Mouse (Mus musculus) monocyte, adult 2 months (primary cell): ENCODE measurements around the gene Pdzd3.
"Not testable (repeated sequence)": the region's sequence is repeated elsewhere in the genome, so short reads cannot be mapped to it uniquely, and the experiment has no call there.

Source experiments
- DNase-seq, 2 experiments: peaks; one replicate each; pipeline ENCODE4 v3.0.0; 2022; ENCODE audit warnings: low spot score in 2 of 2, low read depth in 1 of 2

The Pdzd3 gene

GRCm38 (mm10) chr9:44251314-44251713, at the start of gene Pdzd3:
Gene Pdzd3 (minus strand): TSS chr9:44251471.
- no peak for DNase-seq

GRCm38 (mm10) chr9:44300001-44300400, 48.7 kb upstream of the Pdzd3 start:
- not testable (repeated sequence) for DNase-seq

- DNase-seq = no peak
Observed at GRCm38 (mm10) chr9:44292490-44292889, 41.2 kb upstream of the Pdzd3 start.

- no peak for DNase-seq
Observed at GRCm38 (mm10) chr9:44288959-44289291, 37.7 kb upstream of the Pdzd3 start.

DNA sequence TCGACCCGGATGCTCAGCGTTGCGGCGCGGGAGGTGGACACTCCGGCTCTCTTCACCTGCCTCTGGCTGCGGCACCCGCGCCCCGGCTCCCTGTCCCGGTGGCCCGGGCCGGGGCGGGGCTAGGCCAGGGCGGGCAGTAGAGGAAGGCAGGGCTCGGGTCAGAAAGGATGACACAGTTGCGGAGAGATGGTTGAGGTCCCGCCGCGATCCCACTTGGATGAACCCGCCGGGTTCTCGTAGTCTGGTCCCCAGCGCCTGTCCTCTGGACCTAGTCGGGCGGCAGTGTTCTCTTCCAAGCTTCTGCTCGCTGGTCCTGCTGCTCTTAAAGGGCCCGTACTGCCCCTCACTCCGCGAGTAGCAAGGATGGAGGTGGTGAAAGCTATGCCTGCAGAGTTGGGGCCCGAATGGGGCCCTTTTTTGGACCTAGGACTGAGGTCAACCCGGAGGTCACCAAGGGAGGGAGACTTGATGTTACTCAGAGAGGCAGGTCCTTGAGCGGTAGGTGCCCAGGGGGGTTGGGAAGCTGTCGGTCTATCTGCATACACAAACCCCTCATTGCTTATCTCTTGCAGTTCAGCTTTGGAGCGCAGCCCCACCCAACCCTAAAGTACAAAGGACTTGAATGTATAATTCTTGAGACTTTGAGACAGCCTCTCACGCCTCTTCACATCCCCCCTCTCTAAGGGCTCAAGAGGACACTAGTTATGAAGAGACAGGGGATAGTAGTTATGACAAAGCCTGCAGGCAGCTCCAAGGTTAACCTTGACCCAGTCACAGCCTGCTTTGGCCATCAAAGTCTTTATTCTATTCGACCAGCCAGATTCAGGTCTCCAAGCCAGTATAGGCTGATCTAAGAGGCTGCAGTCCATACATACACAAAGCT, 37.0 kb upstream of the Pdzd3 start, which contains the start of gene Abcg4:
TSS of gene Abcg4 (minus strand) at position 540 of the 883 bp plus-strand sequence.
- DNase-seq = no peak

DNA sequence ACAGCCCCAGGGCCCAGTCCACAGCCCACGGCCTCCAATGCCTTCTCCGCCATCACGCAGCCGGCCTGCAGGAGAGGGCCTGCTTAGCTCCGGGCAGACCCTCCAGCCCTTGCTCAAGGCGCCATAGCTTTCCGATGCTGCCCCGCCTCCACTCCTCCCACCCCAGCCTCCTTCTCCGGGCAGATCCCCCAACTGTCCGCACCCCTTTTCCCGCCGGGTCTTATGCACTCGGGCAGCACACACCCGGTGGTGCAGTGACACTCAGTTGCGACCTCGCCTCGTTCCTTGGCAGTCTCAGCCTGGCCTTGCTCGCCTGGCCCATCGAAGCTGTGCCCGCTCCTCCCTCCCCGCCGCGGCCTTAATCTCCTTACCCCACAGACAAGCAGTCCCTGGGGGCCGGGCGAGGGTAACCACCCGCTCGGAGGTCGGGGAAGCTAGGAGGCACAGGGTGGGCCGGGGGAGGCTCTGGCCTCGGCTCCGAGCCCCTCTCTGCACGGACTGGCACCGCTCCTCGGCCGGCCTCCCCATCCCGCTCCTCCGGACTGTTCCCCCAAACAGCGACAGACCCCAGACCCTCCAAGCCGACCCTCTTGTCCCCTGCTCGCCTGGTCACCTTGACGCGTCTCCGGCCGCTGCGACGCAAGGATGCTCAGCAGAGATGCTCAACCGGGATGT, 36.3 kb upstream of the Pdzd3 start:
- DNase-seq = no peak

GRCm38 (mm10) chr9:44287003-44287400, 35.7 kb upstream of the Pdzd3 start:
- DNase-seq = no peak

- no peak for DNase-seq
Observed at GRCm38 (mm10) chr9:44286256-44286850, 35.1 kb upstream of the Pdzd3 start.

DNA sequence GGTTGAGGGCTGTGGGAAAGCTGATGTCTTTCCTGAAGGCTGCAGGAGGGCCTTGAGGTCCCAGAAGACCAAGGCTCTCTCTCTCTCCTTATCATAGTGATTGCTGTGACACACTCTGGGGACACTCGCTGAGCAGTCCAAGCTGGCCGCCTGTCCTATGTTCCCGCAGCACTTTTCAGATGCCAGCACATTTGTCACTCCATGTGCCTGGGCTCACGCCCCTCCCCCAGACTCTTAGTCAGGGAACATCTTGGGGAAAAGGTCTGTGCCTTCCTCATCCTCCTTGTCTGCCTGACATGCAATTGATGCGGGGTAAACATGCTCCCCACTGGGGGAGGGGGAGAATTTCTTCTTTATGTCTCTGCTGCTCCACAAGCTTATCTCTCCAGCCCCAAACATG, 31.9 kb upstream of the Pdzd3 start:
- no peak for DNase-seq

DNA sequence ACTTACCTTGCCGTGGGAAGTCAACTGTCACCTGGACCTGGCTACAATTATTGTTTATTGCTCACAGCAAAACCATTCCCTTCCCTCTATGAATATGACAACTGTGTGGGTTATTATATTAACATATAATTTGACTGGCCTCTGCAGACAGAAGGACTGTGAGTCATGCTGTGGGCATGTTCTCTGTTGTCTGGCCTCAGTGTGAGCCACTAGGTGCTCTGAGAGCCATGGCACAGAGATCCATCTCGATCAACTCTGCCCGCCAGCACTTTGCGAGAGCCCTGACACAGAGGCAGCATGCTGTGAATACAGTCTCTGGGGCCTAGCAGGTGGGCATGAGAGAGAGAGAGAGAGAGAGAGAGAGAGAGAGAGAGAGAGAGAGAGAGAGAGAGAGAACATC, 18.7 kb upstream of the Pdzd3 start:
- DNase-seq = no peak

DNA sequence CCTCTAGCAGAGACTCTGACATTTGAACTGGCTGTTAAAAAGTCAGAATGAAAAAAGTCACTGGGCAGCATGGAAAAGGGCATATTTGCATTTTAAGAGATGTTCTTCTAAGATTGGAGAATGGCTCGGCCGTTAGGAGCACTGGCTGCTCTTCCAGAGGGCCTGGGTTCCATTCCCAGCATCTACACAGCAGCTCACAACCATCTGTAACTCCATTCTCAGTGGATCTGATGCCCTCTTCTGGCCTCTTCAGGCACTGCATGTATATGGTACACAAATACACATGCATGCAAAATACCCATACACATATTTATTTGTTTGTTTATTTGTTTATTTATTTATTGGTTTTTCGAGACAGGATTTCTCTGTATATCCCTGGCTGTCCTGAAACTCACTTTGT, 17.8 kb upstream of the Pdzd3 start:
- no peak for DNase-seq

DNA sequence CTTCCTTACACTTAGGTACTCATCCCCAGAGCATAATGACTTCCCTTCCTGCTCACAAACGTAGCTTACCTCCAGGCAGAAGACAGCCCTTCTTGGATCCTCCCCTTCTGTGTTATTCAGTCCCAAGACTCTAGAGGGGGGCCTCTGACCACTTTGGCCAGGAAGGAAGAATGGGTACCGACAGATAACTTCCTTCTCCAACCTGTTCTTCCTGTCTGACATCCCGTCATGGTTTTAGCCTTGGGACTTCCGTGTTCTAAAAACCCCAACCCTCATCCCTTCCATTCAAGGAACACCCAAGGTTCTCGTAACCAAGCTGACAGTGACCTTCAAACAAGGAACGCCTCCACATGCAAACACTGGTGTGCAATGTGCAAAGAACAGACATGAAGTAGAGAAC, 17.2 kb upstream of the Pdzd3 start, which contains the start of gene Nlrx1:
TSS of gene Nlrx1 (minus strand) at position 168 of the 400 bp plus-strand sequence.
- peak in 1 of 2 experiments; percentile 42 for DNase-seq

- peak; percentile 71 to 82 for DNase-seq
Observed at GRCm38 (mm10) chr9:44268027-44268360, 16.7 kb upstream of the Pdzd3 start.

DNA sequence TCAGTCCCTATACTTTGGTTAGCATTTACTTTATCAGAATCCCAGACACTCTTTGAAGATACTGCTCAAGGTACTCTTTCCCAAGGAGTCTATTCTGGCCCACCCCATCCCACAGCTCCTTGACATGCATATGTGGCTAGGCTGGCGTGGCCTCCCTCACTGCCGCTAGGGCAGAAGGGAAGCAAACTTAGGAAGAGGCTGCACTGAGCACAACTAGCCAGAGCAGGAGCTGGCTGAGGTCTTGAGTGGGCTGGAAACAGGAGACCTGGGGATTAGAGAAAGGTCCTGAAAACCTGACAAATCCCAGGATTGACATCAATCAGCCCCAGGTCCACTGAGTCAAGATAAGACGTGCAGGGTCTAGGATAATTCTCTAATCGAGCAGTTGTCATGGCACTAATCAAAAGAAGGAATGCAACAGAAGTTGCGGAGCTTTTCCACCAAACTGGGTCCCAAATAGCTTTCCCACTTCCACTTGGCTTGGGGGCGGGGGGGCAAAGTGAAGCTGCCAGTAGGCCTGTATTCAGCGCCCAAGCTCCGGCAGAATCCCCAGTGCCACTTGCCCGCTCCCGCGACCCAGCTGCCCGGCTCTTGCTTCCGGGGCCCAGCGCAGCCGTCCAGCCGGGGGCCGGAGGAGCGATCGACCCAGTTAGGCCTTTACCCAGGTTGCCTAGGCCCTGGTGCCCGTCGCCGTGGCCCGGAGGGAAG, 16.2 kb upstream of the Pdzd3 start:
- no peak for DNase-seq

- DNase-seq = no peak
Observed at GRCm38 (mm10) chr9:44266478-44267226, 15.4 kb upstream of the Pdzd3 start.

GRCm38 (mm10) chr9:44261388-44261787, 10.1 kb upstream of the Pdzd3 start:
- no peak for DNase-seq

GRCm38 (mm10) chr9:44259014-44259413, 7.7 kb upstream of the Pdzd3 start:
- no peak for DNase-seq

- no peak for DNase-seq
Observed at GRCm38 (mm10) chr9:44256213-44256612, 4.9 kb upstream of the Pdzd3 start.

GRCm38 (mm10) chr9:44255136-44255521, 3.9 kb upstream of the Pdzd3 start:
- DNase-seq = no peak

DNA sequence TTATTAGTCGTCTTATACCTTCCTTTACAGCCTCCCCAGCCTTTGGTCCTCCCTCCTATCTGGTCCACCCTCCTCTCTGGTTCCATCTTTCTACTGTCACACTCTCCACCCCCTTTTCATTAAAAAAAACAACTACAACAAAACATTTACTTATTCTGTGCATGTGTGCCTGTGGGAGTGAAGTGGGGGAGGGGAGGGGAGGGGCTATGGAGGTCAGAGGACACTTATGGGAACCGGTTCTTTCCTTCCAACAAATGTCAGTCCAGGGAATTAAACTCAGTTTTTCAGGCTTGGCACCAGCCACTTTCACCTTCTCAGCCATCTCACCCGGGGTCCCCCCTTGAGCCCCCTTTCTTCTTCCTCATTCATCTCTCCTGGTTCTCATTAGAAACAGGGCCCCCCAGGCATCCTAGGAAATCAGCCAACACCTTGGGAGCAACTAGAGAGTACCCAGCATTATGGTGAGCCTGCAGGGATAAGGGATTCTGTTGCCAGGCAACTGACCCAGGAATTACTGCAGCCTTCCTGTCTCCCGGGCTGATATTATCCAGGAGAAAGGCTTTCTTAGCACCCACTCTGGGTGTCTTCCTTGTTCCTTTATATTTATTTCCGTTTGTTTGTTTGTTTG, 3.4 kb upstream of the Pdzd3 start:
- DNase-seq = no peak
